Mouse (Mus musculus) cerebellum, adult (tissue): Measurements from ENCODE around the gene Zfp787.

Source experiments
- ATAC-seq: cut with Nextera tagmentation; 2 replicates; pipeline ENCODE4 v1.9.2; 2017; ENCODE audit warnings: mild to moderate bottlenecking, moderate library complexity, mixed read lengths; ENCODE audit not compliant: insufficient number of reproducible peaks, low FRiP score, low TSS enrichment

Gene Zfp787

GRCm38 (mm10) chr7:6169403-6169802, 13.6 kb upstream of the Zfp787 start:
- no peak for ATAC-seq

- ATAC-seq, result no peak
Observed at GRCm38 (mm10) chr7:6164671-6165070, 8.9 kb upstream of the Zfp787 start.

- ATAC-seq, result no peak
Observed at GRCm38 (mm10) chr7:6162172-6162571, 6.4 kb upstream of the Zfp787 start.

GRCm38 (mm10) chr7:6161541-6161940, 5.7 kb upstream of the Zfp787 start:
- no peak for ATAC-seq

DNA sequence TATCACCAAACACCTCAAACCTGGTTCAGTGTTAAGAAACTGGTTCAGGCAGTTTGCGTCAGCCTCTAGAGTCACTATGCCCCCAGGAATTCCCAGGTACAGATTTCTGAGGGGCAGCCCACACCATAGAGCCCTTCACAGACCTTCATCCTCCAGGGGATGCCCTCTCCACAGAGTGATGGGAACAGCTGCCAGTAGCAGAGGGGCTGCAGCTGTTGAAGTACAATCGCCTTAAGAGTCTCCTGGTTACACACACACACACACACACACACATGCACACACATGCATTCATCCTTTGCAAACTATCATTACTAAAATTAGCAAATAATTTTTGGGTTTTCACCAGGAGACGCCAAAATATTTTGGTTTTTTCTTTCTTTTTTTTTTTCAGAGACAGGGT, 3.8 kb upstream of the Zfp787 start:
- no peak for ATAC-seq

DNA sequence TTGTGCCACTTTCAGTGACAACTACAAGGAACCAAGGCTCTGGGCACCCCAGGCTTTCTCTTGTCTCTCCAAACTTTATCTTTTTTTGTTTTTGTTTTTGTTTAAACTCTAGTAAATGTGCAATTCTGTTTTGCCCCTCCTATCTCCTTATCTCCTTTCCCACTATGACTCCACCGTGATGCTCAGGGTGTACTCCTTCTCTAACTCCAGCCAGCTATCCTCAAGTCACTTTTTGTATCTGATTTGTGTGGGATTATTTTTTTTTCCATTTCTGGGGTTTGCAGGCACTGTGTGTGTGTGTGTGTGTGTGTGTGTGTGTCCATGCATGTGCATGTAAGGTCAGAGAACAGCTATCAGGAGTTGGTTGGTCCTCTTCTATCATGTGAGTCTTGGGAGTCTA, 1.7 kb upstream of the Zfp787 start:
- ATAC-seq, result no peak

GRCm38 (mm10) chr7:6156901-6157472, 1.2 kb upstream of the Zfp787 start:
- no peak for ATAC-seq

- ATAC-seq, result peak; percentile 62
Observed at GRCm38 (mm10) chr7:6155031-6155872, 545 bp downstream of the Zfp787 start.

- ATAC-seq, result no peak
Observed at GRCm38 (mm10) chr7:6154164-6154563, 1.6 kb downstream of the Zfp787 start.

DNA sequence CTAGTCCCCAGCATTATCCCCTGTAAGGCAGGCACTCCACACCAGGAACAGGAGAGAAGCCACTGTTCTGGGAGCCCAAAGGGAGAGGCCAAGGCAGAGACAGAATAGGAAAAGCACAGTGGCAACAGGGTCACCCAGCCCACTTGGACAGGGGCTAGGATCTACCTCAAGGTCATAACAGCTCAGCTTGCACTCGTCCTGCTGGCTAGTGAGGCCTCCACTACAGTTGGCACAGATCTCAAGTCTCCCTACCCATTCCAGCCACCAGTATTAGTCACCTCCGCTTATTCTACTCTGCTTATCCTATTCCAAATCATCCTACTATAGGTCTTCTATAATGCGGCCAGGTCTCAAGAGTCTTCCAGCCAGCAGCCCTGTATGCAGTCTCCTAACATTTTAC, 2.7 kb downstream of the Zfp787 start:
- ATAC-seq, result no peak

DNA sequence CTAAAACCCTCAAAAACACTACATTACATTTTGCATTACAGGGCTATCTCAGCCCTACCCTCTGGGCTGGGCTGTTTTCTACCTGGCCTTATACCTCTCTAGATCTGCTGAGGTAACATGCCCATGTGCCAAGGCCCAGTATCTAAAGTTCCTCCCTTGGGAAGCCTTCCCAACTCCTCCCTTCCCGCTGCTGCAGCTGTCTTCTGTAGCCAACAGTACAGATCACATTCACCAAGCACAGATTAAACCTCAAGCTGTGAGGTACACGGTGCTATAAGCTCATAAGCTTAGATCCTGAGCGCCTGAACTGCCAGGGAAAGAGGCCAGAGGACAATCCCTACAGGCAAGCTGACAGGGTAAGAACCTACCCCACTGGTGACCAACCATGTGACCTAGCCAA, 3.8 kb downstream of the Zfp787 start:
- ATAC-seq, result no peak

DNA sequence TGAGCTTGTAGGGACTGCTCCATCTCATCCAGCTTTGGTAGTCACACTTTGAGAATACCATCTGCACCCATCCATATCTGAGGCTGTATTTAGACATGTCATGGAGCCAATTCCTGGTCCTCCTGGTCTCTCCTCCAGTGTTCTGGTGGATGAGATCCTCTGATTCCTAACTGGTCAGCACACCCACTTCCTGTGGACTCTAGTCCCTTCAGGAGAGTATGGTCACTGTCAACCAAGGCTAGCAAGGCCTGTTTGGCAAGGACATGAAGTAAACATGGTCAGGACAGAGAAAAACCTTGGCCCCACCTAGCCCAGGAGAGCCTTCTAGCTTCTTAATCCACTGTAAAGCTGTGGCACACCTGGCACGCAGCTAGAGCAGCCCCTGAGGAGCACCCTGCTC, 4.5 kb downstream of the Zfp787 start:
- ATAC-seq, result no peak

DNA sequence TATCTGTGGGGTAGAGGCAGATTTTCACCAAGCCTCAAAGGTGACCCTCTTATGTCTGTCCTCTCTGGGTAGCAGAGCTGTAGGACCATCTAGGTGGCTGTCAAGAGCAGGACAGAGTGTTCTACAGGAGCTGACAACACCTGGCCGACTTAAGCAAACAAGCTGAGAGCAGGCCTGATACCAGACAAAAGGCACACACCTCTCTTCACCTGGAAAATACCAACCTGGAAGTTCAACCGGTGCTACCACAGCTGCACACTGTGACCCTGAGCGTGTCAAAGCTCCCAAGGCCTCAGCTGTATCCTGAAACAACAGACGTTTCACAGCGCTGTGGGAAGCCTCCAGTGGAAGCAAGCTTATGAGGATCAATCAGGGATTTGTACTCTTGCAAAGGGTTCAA, 8.1 kb downstream of the Zfp787 start:
- no peak for ATAC-seq

GRCm38 (mm10) chr7:6146982-6147325, 8.8 kb downstream of the Zfp787 start:
- ATAC-seq, result no peak

- no peak for ATAC-seq
Observed at GRCm38 (mm10) chr7:6146194-6146981, 9.4 kb downstream of the Zfp787 start.

DNA sequence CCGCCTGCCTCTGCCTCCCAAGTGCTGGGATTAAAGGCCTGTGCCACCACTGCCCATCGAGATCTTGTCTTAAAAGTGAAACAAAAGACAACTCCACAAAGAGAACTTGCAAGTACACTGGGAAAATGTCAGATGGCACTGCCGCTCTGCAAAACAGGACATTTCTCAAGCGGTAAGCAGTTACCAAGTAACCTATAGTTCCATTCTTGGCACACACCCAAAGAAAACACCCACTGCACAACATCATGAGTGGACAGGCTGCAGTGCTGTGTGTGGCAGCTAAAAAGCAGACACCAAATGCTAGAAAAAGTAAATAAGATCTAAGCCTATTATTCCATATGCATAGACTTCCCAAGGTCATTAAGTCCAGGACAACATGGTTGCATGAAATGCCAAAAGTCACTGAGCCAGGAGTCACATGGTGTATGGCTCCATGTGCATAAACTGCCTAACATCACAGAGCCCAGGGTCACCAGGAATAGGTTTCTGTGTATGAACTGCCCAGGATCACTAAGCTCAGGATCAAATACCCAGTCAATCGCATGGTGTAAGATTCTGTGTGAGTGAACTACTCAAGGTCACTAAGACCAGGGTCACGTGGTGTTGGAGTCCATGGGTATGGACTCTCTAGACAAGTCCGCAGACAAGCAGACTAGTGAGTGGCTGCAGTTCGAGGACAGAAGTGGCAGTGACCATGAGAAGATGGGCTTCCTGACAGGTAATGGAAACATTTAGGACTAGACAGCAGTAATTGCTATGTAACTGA, 10.2 kb downstream of the Zfp787 start:
- no peak for ATAC-seq

- no peak for ATAC-seq
Observed at GRCm38 (mm10) chr7:6143991-6144531, 11.7 kb downstream of the Zfp787 start.

GRCm38 (mm10) chr7:6139295-6139694, 16.5 kb downstream of the Zfp787 start:
- no peak for ATAC-seq

- ATAC-seq, result no peak
Observed at GRCm38 (mm10) chr7:6136497-6136896, 19.3 kb downstream of the Zfp787 start.

DNA sequence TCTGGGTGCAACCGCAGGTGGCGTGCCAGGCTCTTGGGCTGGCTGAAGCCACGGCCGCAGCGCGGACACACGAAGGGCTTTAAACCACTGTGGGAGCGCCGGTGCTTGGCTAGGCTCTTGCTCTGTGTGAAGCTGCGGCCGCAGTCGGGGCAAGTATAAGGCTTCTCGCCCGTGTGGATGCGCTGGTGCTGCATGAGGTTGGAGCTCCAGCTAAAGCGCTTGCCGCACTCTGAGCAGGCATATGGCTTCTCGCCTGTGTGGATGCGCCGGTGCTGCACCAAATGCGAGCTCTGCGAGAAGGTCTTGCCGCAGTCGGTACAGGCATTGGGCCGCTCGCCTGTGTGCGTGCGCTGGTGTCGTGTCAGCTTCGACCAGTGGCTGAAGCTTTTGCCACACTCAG, 23.2 kb downstream of the Zfp787 start:
- no peak for ATAC-seq
